Mouse (Mus musculus): ENCODE results near the gene Zfp950. TPM values are rescaled to one million over a fixed set of nuclear protein-coding genes. Genes with fewer than 3 reads are reported as not detected.

Gene Zfp950
- polyA plus RNA-seq, 1 experiment from 2014 or later: 50.9 TPM

Other genes starting within 250 kb of the Zfp950 start
- gene Gm7102, start 35.5 kb upstream of the Zfp950 start, polyA plus RNA-seq (2015; fragmentation: Nextera tagmentation; extraction: Ambion mirVana): 0.20 TPM in 1 of 2 replicates, not detected in the other
- not detected in 2 replicates for gene Gm6020, start 43.0 kb upstream of the Zfp950 start, polyA plus RNA-seq (2015; fragmentation: Nextera tagmentation; extraction: Ambion mirVana)
- 20.4 and 25.2 TPM in 2 replicates for gene Csf2ra, start 87.6 kb upstream of the Zfp950 start, polyA plus RNA-seq (2015; fragmentation: Nextera tagmentation; extraction: Ambion mirVana)
- not detected in 2 replicates for gene Gm21060, start 156.2 kb upstream of the Zfp950 start, polyA plus RNA-seq (2015; fragmentation: Nextera tagmentation; extraction: Ambion mirVana)

Data from forebrain, embryonic 13.5 days (tissue).